Mouse (Mus musculus) 3T3-L1 (cell line): ENCODE measurements around the gene Gm3685.
"Not testable (repeated sequence)": the region's sequence is repeated elsewhere in the genome, so short reads cannot be mapped to it uniquely, and the experiment has no call there.

ENCODE experiments used
- DNase-seq: peaks from one replicate; pipeline ENCODE4 v3.0.0-alpha.2; 2015; ENCODE audit warnings: low read depth, low spot score

Gene Gm3685

DNA sequence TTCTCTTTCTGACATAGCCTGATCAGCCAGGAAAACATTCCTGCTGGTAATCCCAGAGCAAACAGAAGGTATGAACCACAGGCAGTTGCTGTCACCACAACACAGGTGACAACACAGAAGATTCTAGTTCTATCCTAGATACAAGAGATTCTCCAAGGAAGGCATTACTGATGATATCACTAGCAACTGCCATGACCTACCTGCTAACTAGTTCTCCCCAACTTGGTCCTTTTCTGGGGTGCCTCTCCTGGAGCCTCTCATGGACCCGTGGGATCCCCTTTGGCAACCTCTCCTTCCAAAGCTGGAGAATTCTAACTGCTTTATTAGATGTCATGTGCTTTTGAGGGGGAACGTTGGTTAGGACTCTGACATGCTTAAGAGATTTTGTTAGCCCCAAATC is at the start of gene Gm3685:
Gene Gm3685, minus strand, starts transcription at position 101 of the 400 bp plus-strand sequence.
- not testable (repeated sequence) for DNase-seq

DNA sequence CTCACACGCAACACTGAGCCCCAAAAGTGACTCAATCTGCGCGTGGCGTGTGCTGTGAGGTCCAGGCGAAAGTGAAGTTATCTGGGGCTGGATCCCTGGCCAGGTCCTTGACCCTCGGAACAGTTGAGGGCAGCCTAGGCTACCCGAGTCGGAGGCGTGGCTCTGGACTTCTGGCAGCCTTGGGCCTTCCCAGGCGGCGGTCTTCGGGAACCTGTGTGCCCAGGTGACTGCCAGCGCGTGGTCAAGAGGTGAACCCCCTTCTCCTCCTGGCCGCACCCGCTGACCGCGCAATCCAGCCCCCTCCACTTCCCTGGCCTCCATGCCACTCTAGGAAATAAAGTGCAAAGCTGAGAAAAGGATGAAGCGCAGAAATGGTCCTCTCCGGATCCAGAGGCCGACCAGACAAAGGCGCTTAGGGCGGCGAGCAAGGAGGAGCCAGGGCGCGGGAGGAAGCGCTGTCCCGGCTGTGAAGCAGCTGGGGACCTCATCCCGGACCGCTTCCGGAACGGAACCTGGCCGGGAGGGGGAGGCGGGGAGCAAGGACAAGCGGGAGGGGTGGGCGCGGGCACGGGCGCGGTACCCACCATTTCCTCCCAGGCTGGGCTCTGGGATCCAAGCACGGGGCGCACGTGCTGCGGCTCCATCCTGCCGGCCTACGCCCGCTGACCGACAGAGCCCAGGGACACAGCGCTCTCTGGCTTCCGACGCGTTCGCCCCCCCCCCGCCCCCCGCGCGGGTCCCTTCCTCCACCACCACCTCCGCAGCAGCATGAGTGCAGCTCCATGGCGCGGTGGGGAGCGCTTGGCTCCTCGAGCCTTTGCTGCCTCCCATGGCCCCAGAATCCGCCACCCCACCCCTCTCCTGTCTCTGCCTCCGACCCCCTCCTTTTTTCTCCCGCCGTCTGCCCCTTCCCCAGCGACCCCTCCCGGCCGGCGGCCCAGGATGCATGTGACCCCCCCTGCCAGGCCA is 17.7 kb downstream of the Gm3685 start, which contains the start of gene Gm10406:
Gene Gm10406, minus strand, starts transcription at position 669 of the 969 bp plus-strand sequence.
- DNase-seq, result not testable (repeated sequence)

DNA sequence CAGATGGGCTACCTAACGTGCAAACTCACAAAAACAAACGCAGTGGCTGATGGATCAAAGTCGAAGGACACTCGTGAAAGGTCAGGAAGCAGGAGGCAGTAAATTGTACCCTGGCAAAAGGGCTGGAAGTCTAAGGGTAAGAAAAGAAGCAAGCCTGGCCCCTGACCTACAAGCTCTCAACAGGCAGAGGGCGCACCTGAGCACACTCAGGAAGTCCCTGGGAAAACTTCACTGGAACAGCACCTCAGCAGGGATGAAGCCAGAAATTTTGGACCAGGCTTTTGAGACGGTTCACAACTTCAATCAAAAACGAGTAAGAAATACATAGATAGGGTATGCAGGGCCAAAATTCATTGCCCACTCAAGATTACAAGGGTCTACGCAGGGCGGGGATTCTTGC is 18.5 kb downstream of the Gm3685 start:
- DNase-seq, result not testable (repeated sequence)
